Mouse (Mus musculus): ENCODE measurements around the gene Ccr5.

GRCm38 (mm10) chr9:124101723-124102122, 19.6 kb upstream of the Ccr5 start, which contains the start of gene Ccr2:
- TF ChIP-seq CTCF (IDR thresholded peaks at IDR 0.05; ENCODE audit: low read depth, low read length) (no peak), EP300 (IDR thresholded peaks at IDR 0.05; ENCODE audit: insufficient read depth, low read depth, low read length) (no peak), POLR2A (IDR thresholded peaks at IDR 0.05; ENCODE audit: insufficient read depth, low read length) (no peak)
